Mouse (Mus musculus) adrenal gland, adult (tissue): Measurements from ENCODE around the gene Kat2a.

Experiments used
- DNase-seq, 2 experiments: peaks; one replicate each; pipeline ENCODE4 v3.0.0; 2022 to 2023; ENCODE audit warnings: low spot score in 1 of 2; ENCODE audit not compliant: inconsistent age in 2 of 2

Gene Kat2a

DNA sequence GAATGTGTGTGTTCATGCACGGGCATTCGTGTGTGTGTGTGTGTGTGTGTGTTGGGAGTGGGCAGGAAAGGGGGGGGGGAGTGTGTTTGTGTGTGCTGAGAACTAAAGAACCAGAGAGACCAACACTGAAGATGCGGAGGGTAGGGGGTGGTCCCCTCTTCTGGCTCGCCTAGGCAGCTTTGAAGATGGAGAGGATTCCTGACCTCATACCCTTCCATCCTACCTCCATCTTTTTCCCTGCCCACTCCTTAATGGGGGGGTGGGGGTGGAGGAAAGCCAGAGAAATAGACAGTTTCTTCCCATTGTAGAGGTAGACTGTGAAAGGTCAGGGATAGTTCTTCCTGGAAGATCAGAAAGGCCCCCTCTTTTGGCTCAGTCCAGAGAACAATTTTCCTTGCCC is 909 bp upstream of the Kat2a start:
- no peak for DNase-seq

DNA sequence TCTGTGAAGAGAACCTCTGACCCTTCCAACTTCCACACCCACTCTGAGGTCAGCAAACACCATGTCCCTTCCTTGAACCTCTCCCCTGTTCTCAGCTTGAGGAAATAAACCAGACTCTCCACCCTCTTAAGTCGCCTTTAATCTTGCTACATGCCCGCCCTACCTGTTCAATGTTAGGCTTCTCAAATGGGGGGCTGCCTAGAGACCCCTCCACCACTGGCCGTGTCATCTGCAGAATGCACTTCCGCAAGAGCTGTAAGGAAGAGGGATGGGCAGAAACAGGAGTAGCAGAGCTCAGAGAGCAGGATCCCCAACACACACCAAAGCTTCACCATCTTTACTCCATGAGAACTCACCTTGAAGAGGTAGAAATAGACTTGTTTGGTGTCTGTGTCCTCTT is 1.3 kb downstream of the Kat2a start:
- DNase-seq, result peak in 1 of 2 experiments; percentile 30

DNA sequence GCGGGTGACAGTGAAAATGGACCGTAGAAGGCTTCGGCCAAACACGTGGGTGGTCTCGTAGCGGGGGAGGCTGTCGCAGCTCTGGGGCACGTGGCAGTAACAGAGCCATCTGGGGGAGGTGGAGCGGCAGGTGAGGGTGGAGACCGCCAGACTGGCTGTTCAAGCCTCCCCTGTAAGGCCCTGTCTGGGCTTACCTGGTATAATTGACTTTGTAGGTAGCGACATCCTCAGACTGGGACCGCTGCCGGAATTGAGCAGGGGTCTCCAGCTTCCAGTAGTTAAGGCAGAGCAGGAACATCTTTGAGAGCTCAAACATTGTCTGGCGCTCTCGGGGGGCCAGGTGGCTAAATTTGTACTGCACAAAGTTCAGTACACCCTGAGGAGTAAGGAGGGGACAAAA is 1.7 kb downstream of the Kat2a start:
- peak in 1 of 2 experiments; percentile 34 for DNase-seq

DNA sequence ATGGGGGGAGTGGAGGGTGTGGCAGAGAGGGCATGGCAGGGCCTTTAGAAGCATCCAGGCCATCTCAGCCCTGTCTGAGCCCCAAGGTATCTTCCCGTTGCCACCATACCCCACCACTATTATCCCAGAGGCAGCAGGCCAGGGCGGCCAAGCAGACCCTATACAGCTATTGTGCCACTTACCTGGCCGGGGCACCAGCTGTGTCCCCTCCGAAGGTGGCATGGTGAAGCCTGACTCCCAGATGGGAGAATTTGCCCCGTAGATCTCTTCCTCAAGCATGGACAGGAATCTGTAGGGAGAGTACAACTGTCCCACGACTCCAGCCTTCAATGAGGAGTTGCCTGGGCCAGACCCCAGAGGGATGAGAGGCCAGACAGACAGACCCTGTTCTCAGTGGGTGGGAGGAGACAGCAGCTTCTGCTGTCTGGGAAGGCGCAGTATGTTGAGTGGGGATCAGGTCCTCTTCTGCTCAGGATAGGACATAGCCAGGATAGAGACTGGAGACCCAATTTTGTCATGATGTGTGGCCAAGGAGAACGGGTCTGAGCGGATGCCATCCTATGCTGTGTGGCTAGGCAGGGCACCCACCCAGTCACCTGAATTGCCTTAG is 3.0 kb downstream of the Kat2a start:
- DNase-seq, result peak in 1 of 2 experiments; percentile 31

DNA sequence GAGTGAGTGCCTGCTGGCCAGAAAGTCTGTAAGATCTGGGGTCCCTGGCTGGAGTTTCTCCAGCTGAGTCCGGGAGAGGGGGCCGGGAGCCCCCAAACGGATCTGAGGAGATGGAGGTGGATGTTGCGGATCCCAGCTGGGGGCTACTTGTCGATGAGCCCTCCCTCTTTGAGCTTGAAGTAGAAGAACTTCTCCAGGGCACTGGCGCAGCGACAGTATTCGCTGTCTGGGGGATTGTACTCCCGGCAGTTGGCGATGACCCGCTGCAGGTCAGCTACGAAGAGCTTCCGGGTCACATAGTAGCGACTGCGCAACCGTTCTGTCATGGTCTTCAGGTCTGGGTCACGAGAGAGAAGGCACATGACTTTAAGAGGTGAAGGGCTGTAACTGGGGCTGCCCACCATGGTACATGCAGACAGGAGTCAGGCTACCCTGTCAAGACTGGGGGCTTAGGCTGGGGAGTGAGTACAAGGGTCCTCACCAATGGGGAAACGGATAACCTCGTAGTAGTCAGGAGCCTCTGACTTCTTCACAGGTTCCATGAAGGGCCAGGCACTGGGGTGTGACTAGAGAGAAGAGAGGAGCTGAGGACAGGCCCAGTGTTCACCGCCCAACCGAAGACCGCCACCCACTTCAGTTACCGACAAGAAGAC is 7.0 kb downstream of the Kat2a start:
- peak in 1 of 2 experiments; percentile 55 for DNase-seq

DNA sequence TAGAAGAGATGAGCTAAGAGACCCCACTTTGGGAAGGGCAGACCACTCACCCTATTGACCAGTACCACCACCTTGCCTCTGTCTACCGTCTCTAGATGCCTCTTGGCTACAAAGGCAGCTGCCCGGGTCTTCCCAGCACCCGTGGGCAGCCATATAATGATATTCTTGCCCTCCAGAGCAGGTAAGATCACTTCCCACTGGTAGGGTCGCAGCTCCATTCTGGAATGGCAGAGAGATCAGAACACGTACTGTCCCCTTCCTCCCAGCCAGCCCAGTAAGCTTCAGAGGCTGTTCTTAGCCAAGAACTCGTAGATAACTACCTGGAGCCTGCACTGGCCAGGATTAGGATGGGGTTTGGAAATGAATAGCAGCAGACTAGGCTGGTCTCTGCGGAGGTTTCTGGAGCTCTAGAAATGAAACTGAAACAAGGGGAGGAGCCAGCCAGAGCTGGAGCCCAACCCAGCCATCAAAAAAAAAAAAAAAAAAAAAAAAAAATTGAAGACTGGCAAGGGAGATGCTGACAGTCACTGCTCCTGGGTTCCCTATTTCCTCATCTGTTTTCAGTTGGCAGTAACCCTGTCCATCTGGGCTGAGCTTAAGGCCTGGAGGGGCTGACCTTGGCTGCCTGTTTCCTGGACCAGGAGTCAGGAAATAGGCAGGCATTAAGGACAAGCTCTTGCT is 8.3 kb downstream of the Kat2a start, which contains the start of gene Dhx58:
Dhx58 (minus strand) TSS at position 421 of the 681 bp plus-strand sequence.
- peak in 1 of 2 experiments; percentile 81 for DNase-seq

DNA sequence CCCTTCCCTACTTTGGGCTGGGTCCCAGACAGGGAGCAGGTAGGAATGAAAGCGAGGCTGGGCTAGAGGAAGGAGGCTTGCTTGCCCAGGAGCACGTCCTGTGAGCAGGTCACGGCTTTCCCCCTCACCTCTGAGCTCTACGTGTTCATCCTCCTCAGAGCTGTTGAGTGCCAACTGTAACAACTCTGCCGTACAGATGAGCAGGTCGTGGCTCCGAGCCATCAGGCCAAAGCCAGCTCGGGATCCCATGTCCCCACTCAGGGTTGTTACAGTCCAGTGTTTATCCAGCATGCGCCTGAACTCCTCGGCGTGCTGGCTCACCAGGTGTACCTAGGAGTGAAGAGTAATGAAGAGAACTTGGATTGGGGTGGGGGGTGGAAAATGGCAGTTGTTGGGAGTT is 8.9 kb downstream of the Kat2a start:
- peak in 1 of 2 experiments; percentile 68 for DNase-seq

DNA sequence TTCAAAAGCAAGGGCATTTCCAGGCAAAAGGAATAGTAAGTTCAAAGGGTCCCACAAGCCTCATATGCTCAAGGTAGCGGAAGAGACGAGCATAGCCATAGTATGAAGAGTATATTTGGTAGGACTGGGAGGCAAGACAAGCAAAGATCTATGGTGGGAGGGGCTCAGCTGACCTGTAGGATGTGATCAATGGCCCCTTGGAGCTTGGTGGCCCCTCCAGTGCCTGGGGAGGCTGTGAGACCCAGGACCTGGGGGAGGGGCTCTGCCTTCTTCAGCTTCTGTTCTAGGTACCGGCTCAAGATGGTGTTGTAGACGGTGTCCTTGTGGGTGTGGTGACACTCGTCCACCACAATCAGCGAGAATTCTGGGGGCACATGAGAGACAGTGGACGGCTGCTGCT is 9.4 kb downstream of the Kat2a start:
- DNase-seq, result no peak

DNA sequence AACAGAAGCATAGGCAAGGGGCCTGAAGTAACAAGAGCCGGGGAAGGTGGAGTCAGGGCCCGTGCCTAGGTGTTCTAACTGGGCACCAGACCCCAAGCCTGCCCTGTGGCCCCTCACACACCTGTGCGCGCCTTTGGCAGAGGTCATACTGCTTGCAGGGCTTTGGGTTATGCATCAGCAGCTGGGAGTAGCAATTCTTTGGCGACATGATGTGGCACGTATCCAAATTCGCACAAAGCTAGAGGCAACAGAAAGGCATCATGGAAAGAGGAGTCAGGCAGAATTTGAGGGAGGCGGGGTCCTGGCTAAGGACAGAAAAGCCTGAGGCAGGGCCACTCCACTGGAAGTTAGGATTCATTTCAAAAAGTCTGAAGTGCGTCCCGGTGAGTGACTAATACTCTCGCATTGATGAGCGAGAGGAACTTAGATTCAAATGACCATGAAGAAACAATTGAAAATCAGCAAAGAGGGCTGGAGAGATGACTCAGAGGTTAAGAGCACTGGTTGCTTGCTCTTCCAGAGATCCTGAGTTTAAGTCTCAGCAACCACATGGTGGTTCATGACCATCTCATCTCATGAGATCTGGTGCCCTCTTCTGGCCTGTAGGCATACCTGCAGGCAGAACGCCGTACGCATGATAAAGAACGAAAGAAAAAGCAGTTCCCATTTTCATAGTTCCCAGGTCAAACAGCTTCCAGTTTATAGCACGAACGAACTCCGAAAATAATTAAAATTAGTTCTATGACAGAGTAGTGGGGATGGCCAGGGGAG is 10.0 kb downstream of the Kat2a start:
- peak; percentile 81 to 93 for DNase-seq

DNA sequence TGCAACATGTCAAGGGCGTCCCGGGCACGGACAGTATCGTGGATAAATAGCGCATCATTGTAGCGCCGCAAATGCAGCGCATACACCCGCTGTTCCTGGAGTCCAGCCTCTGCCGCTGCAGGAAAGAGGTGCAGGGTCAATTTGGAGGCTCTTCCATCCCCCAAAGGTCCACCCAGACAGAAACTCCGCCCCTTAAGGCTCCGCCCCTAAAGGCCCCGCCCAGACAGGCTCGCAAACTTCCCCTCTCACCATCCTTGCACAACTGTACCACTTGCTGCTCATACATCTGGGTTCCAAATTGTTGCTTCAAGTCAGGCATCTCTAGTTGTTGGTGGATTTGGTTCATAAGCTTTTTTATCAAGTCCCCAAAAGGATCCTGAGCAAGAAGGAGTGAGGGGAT is 11.0 kb downstream of the Kat2a start:
- DNase-seq, result peak; percentile 90 to 95

DNA sequence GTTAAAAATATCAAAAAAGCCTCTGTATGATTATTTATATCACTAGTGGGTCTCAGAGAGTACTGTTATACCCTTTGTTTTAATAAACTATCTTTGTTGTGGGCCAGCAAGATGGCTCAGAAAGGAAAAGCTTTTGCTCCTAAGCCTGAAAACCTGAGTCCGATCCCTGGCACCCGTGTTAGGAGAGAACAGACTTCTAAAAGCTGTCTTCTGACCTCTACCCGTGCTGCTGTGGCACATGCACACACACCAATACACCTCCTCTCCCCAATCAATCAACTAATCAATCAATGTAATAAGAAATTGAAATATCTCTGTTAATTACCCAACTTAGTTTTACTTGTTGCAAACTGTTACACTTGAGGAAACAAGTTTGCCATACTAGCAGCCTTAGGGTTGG is 11.6 kb downstream of the Kat2a start:
- DNase-seq, result no peak

DNA sequence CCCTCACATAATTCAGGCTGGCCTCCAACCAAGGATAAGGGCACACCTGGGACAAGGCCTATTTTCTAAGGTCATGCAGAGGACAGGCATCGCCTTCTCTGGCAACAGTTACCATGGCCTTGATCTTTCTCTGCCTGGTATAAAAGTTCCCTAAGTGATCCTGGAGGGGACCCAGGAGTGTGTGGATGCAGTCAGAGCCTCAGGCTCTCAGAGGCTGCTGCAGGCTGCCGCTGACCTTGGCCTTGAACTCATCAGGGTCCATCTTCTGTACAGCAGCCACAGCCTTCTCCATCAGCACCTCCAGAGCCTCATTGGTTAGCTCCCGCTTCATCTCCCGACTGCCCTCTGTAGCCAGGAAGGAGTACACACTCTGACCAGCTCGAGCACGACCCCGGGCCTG is 14.3 kb downstream of the Kat2a start:
- peak; percentile 84 to 89 for DNase-seq

DNA sequence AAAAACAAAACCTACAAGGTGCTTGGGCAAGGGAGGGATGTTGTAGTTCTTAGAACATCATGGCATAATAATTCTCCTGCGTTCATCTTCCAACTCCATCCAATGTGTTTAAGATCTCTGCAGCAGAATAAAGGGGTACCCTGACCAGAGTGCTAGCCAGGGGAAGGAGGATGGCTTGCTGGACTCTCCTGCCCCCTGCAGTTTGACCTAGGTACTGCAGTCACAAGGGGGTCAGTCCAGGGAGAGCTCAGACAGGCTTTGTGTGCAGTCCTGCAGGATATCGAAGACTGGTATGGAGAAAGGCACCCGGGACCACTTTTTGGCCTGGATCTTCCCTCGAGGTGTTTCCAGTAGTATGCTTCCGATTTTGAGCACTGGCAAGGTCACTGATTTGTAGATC is 17.3 kb downstream of the Kat2a start:
- DNase-seq, result peak; percentile 78 to 94

DNA sequence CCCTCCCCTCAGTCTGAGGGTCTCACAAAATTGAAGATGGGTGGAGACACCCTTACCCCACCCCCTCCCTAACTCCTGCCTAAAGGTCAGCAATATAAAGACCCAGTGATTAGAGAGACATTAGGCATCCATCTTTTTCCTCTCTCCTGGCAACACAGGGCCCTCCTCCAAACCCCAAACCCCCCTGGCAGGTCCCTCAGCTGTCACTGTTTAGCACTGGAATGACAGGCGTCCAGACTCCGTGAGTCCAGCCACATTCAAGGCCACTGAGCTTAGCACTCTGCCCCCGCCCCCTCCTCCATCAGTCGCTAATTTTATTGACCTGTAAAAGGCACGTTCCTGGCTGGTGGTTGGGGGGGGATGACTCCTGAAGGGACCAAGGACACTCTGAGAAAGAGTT is 19.1 kb downstream of the Kat2a start:
- DNase-seq, result peak in 1 of 2 experiments; percentile 37

DNA sequence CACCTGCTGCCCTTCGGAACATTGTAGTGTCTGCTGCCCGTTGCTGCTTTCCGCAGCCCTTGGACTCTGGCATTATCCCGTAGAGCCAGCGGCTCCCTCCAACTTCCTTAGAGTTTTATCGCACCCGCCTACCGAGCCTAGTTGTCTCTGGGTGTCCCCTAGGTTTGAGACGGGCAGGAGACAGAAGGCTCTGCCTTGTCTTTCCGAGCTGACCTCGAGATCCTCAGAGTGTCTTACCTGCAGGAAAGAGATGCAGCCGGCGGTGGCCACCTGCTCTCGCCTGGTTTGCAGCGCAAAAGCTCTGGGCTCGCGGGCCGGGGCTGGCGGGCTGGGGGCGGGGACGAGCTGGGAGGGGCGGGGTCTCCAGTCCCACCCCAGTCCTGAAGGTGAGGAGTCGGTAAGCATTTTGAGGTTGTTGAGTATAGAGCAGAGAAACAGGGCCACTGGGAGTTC is 20.1 kb downstream of the Kat2a start, which contains the start of gene Zfp385c:
Zfp385c (minus strand) TSS at position 292 of the 453 bp plus-strand sequence.
- peak in 1 of 2 experiments; percentile 57 for DNase-seq

DNA sequence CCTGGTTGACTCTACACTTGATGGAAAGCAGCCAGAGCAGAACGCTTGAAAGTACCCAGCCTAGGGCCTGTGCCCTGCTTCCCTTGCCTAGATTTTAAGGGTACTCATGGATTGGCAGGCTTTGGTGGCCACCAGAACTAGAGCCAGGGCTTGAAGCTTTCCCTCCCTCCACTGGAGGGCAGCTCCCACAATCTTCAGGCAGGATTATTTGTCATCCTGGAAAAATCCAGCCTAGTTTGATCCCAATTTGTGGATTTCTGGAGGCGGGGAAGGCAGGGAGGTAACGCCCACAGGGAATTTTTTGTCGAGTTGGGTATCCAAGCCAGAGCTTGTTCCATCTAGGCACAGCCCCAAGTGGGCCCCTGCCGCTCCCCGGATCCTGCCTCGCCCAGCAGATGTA is 21.9 kb downstream of the Kat2a start:
- DNase-seq, result no peak

DNA sequence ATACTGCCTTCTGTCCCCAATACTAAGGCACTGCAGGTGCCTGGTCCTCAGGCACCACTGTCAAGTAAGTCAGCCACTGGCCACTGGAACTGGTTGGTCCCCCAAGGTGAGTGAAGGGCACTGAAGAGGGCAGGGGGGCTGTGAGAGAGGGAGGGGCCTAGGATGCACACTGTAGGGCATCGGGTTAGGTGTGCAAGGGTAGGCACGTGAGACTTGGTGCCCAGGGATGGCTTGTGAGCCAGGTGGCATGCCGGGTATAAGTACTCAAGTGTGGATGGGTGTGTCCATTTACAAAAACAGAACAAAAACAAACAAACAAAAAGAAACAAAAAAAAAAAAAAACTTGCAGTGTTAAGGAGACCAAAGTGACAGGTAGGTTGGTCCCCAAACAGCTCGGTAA is 23.8 kb downstream of the Kat2a start:
- no peak for DNase-seq

DNA sequence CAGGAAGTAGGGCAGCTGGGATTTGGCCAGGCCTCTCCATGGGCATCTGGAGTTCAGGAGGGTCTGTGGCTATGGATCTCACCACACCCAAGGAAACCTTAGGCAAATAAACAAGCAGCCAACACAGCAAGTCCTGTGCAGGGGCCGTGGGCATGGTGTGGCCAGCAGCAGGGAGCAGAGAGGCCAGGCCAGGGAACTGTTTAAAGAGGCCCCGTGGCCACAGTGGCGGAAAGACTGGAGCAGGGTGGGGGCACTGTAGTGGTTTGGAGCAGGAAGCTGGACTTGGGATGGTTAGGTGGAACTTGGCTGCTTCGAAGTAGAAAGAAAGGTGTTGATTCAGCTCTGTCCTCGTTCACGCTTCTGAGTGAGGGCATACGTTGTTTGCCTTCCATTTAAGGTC is 25.0 kb downstream of the Kat2a start:
- no peak for DNase-seq

DNA sequence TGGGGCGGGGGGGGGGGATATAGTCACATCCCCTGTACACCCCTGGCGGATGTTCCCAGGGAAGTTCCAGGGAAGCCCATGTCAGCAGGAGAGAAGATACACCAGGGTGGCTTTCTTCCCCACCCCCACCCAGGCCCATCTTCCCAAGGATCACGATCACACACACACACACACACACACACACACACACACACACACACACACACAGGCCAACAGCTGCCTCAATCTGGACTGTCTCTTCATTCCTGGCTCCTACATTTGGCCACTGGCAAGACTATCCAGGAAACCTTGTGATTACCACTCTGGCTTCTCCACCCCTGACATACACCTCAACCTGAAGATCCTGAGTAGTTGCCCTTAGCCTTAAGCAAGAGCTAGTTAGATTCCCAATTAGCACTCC is 26.9 kb downstream of the Kat2a start:
- DNase-seq, result no peak

DNA sequence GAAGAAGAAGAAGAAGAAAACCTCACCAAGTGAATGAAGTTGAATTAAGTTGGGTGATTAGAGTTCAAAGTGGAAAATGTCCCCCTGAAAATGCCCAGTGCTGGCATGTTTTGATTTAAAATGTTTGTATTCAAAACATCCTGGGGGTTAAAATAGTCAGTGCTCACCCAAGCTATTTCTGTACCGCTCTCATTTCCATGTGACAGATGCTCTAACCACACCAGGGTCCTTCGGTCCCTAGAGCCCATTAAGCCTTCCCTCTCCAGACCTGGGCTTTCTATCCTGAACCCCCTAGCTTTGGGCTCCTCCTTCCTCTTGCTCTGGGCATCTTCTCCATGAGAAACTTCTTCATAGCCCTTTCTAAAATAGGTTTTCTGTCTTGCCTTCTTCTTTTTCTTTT is 28.2 kb downstream of the Kat2a start:
- DNase-seq, result no peak

DNA sequence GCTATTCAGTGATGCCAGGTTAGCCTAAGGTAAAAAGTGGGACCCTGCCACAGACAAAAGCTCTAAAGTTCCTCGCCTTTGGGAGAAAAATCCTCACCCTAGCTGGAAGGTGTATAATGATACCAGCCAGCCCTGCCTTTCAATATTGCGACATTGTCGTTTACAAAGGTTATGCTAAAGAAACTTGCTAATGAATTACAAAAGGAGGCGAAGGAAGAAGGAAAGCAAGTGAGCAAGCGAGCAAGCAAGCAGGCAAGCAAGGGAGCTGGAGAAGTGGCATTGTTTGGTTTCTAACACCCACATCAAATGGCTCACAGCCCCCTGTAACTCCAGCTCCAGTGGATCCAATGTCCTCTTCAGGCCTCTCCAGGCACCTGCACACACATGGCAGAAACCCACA is 29.7 kb downstream of the Kat2a start:
- no peak for DNase-seq
